Mouse (Mus musculus) layer of hippocampus, adult 18-20 months (tissue): Measurements from ENCODE around the gene Chrna7. TPM values are rescaled to one million over a fixed set of nuclear protein-coding genes. Genes with fewer than 3 reads are reported as not detected.

Source experiments
- DNase-seq, 2 experiments: peaks; one replicate each; pipeline ENCODE4 v3.0.0; 2022; ENCODE audit warnings: low spot score in 2 of 2
- total RNA-seq, 2 experiments: library from RNA; stranded (reverse); gene quantifications; 2 replicates each; pipeline ENCODE4 v1.2.3; 2021

The Chrna7 gene
- total RNA-seq, 2 experiments from 2014 or later, result 42.5 to 43.0 TPM

DNA sequence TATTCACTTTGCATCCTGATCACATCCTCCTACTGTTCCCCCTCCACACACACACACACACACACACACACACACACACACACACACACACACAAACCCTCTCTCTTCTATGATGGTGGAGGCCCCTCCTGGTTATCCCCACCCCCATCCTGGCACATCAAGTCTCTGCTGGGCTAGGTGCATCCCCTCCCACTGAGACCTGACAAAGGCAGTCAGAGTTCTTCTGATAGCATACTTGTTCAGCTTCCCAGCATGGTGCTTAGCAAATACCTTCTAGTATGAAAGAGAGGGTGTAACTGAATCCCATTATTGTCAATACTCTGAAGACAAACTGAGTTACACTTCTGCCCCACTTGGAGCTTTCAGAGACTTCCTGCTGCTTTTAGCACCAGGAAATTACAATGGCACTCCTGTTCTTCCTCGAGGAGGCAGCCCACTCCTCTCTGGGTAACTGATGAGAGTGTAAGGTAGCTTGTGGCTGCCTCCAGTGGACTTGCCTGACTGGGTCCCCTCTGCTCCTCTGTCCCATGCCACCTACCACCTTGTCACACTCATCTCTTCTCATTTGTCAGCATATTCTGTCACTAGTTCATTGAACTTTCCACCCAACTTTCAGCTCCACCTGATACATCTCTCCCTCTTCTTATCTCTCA is 127.9 kb downstream of the Chrna7 start:
- no peak for DNase-seq

DNA sequence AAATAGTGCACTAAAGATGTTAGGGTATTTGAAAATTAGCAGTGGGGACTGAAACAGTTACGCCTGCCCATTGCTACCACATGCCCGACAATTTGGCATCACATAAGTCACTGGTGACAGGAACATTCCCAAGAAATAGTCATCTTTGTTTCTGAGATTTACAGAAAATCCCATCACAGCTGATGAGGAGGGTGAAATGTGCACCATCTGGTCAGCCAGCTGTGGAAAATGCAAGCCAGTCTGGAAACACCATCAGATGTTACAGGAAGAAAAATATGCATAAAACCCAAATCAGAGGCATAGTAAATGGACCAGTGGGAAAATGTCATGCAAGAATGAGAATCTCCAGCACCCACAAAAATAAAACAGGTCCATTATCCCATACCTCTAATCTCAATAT is 151.4 kb downstream of the Chrna7 start:
- DNase-seq, result peak; percentile 32 to 55

Other genes with a start within 250 kb of the Chrna7 start
- gene Otud7a, start 232.2 kb upstream of the Chrna7 start, total RNA-seq, result 10 to 100 TPM; 71.5 to 71.8 TPM